Mouse (Mus musculus) megakaryocyte-erythroid progenitor cell, adult 5-6 weeks (primary cell): Measurements from ENCODE around the gene Gabbr2. TPM values are rescaled to one million over a fixed set of nuclear protein-coding genes. Genes with fewer than 3 reads are reported as not detected.

Experiments
- ATAC-seq: replicated peaks from 2 replicates; pipeline ENCODE4 v1.8.0; 2016; ENCODE audit warnings: mild to moderate bottlenecking, inconsistent platforms; ENCODE audit not compliant: severe bottlenecking, poor library complexity, low FRiP score, low TSS enrichment
- total RNA-seq, 2 experiments: library from RNA; stranded (forward) in 1 of 2; stranded (reverse) in 1 of 2; fragments of 200-1000, 215-1000 nt in 1 of 2; fragments of >200 nt in 1 of 2; fragmentation: Nextera tagmentation in 1 of 2; gene quantifications; 2 replicates each; pipeline ENCODE4 v1.2.3; 2014 to 2017

Gabbr2 gene
- total RNA-seq, 2 experiments from 2014 or later: not detected

DNA sequence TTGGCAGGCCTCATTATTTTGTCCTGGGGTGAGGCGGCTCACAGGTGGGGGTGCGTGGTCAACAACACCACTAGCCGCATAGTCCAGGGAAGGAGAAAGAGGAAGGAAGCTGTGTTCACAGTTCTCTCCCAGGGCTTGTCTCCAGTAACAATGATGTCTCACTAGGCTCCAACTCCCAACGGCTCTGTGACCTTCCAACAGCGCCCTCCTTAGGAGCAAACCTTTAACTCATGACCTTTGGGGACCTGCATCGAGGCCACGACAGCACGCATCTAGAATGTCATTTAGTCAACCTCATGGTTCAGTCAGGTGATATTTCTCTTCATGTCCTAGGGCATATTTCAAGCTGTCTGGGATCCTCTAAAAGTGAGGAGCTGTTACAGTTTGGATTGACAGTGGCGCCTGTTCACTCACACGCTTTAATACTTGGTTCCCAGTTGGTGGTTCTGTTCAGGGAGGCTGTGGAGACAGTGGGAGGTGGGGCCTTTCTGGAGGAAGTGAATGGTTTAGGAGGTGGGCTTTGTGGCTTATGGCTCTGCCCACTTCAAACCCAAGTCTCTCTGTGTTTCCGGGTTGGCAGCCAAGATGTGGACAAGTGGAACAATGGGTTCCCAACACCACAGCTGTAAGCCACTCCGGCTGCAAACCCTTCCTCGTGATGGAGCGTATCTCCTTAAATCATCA is 200.3 kb downstream of the Gabbr2 start:
- ATAC-seq: no peak

DNA sequence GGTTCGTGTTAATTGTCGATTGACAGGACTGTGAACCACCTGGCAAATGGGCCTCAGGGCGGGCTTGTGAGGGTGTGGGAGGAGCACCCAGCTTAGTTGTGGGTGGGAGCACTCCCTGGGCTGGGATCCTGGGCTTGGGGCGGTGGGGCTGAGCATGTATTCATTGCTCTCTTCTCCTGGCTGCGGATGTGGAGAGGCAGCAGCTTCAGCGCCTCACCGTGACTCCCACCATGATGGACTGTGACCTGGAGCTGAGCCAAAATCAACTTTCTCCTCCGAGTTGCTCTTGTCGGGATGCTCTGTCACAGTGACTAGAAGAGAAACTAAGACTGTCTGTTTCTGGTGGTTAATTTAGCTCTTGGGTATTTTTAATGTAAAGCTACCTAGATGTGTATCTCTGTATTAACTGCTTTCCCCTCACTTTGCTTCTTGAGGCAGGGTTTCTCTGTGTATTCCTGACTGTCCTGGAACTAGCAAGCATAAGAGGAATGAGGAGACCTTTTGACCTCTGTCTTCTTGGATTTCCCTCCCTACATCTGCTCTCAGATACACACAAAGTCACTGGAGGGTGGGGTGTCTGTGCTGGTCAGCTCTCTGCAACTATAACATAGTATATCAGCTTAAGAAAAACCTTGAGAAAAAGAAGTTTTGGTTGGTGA is 200.9 kb downstream of the Gabbr2 start:
- ATAC-seq: no peak

DNA sequence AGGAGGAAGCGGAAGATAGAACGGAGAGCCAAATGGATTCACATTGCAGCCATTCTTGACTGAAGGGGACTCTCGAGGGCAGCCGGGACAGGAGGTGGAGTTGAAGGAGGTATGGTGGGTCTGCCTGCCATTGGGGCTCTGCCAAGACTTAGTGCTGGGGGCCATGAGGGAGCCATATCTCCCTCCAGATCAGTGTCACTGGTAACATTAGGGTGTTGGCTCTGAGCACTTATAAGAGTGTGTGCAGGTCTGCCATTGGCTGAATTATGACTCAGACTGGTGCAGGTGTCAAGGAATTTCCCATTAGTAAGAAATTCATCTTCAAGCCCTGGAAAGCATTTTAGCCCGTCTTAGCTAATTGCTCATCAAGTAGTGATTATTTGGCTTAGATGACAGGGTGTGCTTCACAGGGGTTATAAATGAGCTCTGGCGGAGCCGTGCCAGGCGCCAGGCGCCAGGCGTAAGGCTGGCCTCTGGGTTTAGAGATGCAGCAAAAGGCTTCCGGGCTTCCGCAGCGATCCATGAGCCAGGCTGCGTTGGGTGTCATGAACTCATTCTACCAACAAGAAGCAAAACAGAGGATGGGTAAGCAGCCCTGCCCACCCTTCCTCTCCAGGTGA is 207.1 kb downstream of the Gabbr2 start:
- no peak for ATAC-seq

DNA sequence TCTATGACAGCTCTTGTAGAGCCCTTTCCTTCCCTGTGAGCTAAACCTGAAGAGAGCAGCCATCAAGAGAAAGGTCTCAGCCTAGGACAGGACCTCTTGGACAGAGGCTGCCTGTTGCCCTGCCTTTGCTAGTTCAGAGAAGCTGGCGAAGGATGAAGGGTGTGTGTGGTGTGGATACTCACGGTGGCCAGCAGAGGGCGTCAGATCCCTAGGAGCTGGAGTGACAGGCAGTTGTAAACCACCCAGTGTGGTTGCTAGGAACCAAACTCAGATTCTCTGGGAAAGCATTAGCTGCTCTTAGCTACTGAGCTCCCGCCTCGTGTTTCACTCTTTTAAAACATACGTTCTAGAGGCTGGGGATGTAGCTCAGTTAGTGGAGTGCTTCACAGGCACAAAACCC is 210.6 kb downstream of the Gabbr2 start:
- ATAC-seq: 0 out of 2 replicates have a peak, but pooled peaks have one; percentile 37

DNA sequence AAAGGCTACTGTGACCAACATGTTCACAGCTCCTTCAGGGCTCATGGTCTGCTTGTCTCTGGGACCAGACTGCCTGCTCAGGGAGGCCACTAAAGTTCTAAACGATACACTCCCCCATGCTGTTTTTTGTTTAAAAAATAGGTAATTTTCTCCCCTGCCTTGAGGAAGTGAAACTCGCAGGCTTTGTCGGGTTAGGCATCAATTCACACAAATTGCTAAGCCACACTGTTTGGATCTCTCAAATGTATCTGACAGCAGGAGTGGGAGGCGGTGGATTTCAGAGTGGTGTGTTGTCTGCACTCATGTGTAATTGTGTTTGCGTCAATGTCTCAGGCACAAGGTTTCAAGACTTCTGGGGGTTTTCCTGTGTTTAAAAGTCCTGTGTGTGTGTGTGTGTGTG is 215.7 kb downstream of the Gabbr2 start:
- ATAC-seq: no peak

DNA sequence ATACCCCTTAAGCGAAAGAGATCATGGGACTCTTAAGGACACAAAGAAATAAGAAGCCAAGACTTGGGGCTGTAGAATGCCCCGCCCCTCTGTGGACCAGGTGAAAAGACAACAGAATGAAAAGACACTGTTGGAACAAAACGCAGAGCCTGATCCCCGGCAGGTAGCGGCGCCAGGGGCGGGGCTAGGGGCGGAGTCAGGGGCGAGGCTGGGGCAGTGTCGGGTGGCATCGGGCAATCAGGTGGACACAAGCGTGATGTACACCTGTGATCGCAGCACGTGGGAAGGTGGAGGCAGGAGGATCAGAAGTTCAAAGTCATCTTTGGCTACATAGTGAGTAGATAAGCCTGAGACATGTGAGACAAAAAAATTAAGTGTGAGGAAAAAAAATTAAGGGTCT is 217.0 kb downstream of the Gabbr2 start:
- no peak for ATAC-seq

DNA sequence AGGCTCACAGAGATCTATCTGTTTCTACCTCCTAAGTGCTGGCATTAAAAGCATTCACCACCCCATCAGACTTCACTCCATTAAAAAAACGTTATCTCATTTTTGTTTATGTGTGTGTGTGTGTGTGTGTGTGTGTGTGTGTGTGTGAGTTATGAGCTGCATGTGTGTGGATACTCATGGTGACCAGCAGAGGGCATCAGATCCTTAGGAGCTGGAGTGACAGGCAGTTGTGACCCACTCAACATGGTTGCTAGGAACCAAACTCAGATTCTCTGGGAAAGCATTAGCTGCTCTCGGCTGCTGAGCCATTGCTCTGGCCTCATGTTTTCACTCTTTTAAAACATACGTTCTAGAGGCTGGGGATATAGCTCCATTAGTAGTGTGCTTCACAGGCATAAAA is 218.4 kb downstream of the Gabbr2 start:
- ATAC-seq: no peak

DNA sequence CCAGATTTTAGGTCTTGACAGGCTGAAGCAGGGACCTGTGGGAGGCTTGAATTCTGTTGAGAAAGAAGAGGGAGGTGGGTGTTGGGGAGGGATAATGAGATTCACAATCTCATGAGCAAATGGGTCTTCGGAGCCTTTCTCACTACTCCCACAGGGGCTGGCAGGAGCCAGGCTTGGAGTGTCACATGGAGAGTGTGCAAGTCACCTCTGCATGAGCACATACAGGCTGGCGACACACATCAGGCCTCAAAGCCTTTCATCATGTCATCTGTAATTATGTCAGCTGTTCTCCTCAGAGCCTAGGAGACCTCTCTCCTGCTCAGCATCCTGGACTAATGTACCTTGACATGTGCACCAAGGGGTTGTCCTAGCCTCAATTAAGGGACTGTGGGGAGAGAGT is 219.1 kb downstream of the Gabbr2 start:
- no peak for ATAC-seq

DNA sequence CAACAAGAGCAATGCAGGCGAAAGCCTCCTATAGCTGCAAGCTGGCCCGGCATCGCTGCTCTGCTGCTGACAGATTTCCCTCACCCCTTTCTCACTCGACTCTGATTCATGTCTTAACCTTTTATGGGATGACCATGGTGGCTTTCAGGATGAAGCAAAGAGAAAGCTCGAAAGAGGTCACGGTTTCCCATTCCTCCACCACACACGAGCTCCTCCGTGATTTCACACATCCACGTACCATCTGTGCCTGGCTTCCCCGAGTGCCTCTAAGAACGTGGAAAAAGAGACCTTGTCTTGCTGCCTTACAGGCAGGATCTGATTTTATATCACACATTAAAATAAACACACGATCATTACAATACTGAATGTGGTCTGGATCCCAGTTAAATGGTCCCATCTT is 220.6 kb downstream of the Gabbr2 start:
- no peak for ATAC-seq

DNA sequence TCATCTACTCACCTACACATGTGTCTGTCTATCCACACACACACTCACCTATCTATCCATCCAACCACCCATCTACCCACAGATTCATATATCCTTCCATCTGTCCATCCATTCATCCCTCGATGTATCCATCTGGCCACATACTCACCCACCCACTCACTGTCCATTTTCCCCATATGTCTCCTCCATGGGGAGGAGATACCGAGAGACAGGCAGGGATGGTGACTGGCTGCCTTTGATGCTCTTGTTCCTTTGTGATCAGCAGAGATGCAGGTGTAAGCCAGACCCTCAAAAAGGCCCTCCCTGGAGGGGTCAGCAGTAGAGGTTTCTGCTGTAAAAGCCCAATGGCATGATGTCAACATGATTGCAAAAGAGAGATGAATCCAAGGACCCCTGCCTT is 221.0 kb downstream of the Gabbr2 start:
- no peak for ATAC-seq

DNA sequence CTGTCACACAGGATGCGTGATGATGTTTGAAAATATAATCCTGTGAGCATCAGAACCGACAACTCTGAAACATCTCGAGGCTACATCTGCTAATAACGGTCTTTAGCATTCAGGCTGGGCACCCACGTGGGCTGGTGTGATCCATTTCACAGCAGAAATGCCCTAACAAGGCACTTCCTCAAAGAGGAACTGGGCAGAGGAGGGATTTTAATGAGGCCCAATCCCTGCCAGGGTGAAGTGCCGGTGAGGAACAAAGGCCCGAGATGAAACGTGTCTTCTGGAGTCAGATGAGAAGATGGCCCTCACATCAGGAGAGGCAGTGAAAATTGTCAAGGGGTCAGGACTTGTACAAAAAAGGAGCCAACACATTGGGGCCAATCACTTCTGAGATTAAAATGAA is 221.6 kb downstream of the Gabbr2 start:
- ATAC-seq: no peak

DNA sequence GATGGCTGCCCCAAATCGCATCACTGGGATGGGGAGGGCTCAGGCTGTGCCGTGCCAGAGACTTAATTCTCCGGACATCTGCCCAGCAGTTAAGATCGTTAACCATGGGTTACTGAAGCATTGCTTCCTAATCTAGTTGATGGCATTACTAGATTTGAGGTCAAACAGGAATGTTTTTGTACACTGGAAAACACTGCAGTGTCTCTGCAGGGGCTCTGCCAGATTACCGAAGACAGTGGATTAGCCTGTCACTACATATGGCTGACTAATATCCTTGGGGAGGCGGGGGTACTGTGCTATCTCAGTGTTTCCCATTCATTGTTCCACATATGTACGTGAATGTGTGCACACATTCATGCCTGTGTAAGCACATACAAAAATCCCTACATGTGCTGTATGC is 225.3 kb downstream of the Gabbr2 start:
- ATAC-seq: no peak

DNA sequence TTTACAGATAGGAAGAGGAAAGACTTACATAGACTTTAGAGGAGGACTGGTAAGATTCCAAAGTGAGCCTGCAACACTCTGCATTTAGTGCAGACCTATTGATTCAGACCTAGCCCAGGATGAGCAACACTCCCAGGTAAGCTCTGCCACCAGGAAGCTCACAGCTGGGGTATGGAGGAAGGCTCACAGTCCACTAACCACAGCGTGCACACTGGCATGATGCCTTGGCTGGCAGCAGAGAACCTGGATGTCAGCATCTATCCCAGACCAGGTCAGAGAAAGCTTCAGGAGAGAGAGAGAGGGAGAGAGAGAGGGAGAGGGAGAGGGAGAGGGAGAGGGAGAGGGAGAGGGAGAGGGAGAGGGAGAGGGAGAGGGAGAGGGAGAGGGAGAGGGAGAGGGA is 231.8 kb downstream of the Gabbr2 start:
- no peak for ATAC-seq

DNA sequence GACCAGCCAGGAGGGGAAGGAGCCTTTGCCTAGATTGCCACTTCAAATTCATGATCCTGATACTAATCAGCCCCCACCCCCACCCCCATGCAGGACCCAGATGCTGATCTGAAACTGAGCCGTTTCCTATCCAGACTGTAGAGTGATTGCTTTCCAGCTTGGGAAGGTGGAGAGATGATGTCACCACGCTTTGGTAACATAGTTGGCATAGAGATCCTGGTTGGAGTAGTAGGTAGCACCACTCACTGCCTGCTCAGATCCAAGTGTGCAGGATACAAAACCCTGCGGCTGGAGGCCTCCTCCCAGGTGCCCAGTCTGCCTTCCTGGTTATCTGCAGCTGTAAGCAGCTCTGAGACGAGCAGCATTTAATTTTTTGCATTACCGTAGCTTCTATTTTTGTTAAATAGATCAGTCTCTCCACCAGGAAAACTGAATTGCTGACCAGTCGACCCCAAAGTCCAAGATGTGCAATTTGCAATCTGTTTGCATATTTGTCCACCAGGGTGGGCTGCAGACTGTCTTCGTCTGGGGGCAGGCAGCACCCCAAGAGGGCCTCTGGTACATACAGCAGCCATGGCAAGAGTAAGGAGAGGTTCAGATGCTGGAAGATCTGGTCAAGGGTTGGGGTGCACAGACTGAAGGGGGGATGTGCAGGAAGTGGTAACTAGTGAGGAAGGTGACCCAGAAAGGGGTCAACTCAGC is 233.2 kb downstream of the Gabbr2 start:
- no peak for ATAC-seq

DNA sequence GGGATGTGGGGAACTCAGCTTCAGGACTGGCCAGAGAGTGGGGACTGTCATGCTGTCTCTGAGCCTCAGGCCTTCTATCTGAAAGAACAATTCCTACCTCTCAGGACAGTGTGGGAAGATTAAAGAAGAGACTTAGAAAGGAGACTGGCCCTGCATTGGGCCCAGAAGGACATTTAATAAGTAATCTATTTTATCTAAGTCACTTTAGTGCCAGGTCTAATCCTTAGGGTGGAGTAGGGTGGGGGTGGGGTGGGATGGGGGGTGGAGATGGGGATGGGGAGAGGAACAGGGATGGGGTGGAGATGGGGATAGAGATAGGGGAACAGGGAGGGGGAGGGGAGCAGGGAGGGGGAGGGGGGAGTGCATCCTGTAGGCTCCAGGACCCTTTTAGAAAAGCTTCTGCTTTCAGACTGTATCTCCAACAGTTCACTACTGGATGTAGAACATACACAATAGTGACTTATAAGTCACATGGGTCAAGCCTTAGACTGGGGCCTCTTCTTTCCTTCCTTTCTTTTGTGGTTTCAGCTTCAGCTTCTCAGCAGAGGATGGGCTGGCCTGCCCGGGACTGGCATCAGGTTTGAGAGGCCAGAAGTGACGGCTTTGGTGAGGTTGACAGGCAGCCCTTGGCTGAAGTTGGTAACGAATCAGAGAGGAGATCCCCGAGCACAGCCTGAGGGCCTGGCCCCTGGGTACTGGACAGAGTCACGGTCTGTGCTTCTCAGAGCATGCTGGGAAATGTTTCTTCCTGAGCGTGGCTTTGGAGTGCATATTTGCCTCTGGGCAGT is 237.1 kb downstream of the Gabbr2 start:
- no peak; the same call in 1 of the 2 replicates for ATAC-seq

DNA sequence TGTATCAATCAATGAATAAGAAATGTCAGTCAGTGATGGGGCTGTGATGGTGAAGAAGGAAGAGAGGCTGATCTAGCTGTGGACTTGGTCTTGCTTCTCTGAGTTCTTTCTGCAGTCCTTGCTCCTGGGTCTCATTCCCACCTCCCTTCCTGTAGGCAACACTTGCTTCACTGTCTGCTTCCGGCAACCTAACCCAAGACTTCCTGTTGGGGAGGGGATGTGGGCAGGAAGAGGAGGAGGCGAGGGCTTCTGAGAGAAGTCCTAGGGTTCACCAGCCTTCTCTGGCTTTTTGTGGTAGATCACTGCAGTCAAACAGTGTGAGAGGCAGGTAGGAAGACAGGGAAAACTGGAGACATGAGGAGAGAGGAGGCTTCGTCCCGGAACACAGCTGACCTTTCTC is 239.4 kb downstream of the Gabbr2 start:
- no peak for ATAC-seq

DNA sequence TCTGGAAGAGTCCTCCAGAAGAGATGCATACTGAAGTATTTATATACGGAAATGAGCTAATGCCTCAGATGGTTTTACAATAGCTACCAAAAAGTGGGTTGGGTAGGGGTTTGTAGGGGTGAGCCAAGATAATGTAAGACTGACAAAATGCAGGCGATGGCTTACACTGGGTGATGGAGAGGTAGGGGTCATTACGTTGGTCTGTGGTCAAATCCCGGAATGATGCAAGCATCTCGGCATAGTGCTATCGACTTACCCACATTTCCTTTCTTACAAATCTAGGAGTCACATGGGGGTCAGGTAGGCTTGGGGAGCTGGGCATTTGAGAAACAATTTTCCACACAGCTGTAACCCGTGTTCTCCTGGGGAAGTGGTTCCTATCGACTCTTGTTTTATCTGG is 242.7 kb downstream of the Gabbr2 start:
- no peak for ATAC-seq

DNA sequence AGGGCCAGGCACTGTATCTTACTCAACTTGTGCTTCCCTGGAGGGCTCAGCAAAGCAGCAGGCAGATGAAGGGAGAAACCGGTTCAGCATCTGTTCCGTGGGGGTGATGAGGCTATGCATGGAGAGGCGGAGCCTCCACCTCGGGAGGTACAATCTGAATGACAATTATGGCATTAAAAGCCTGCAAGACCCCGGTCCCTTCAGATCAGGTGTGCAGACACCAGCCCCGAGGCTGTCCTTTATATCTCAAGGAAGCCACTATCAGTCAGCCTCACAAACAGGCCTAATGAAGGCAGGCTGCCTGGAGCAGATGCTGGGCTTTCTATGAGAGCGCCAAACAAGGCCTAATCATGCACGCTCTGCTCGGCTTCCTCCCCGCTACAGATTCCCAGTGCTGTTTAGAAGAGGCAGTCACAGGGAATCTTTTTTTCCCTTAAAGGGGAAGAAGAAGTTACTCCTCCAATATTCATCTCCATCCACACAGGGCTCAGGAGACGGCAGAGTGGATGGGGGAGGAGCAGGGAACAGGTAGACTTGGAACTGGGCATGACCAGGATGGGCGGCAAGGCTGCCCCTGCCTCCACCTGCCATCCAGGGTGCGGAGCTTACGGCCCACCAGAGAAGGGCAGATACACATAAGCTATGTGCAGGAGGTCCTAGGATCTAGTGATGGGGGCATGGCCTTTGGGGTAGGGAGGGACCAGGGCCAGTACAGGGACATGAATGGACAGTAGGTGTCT is 244.5 kb downstream of the Gabbr2 start:
- no peak for ATAC-seq

DNA sequence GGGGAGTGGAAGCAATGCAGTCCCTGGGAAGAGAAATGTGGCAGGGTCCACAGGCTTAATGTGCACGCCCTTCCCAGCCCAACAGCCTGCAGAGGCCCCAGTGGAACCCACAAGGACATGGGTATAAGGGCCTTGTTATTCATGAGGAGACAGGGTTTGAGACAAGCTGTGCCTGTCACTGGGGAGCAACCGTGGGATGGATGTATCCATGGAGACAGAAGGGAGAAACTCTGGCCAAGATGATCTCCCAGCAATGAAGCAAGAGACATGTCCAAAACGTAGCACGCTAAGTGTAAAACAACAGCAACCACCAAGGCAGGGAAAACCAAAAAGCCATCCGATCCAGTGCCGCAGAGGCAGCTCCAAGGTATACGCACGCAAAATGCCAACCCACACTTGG is 246.1 kb downstream of the Gabbr2 start:
- no peak for ATAC-seq
